Mouse (Mus musculus): Measurements from ENCODE around the gene Stoml1. TPM values are rescaled to one million over a fixed set of nuclear protein-coding genes. Genes with fewer than 3 reads are reported as not detected.
"Not testable (repeated sequence)": the region's sequence is repeated elsewhere in the genome, so short reads cannot be mapped to it uniquely, and the experiment has no call there.

Gene Stoml1
- total RNA-seq, 1 experiment from 2014 or later, result 11.4 TPM

DNA sequence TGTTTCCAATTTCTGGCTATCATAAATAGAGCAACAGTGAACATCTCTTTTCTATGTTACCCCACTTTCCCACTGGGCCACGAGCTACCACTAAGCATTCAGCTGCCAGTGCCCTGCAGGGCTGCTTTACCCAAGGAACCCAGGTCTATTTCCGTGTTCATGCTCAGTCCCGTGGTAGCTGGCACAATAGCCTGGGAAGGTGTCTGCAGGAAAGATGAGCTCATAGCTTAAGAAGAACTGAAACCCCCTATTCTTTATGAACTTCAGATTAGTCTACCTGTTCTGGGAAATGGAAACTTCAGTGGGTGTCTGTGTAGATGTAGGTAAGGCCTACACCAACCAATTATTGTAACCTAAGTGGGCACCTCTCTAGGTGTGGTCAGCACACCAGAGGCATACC, 12.4 kb downstream of the Stoml1 start:
- no peak for ATAC-seq (replicated peaks in 1 of 2; ENCODE audit: insufficient read depth in 1 of 2, low FRiP score in 2 of 2, low TSS enrichment in 1 of 2, low read depth in 1 of 2, poor library complexity in 2 of 2, severe bottlenecking in 2 of 2)

DNA sequence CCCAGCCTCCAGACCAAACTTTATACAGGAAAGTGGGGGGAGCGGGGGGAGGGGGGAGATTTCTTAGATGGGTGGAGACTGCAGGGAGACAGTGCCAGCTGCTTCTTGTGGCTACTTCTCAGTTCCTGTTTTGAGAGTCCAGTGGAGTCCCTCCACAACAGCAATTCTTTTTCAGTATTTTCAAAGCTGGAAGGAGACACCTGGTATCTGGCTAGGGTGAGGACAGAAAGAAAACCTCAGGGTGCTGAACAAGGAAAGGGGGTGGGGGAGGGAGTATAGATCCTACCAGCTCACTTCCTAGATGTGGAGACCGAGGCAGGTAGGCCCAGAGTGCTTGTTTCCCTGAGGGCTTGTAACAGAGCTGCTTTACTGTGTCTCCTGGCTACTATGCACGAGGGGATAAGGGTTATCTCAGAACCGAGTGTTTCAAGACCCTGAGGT, 13.6 kb downstream of the Stoml1 start:
- peak; percentile 61 to 70; a peak in 3 of 4 replicates for ATAC-seq (replicated peaks in 1 of 2; ENCODE audit: insufficient read depth in 1 of 2, low FRiP score in 2 of 2, low TSS enrichment in 1 of 2, low read depth in 1 of 2, poor library complexity in 2 of 2, severe bottlenecking in 2 of 2)

DNA sequence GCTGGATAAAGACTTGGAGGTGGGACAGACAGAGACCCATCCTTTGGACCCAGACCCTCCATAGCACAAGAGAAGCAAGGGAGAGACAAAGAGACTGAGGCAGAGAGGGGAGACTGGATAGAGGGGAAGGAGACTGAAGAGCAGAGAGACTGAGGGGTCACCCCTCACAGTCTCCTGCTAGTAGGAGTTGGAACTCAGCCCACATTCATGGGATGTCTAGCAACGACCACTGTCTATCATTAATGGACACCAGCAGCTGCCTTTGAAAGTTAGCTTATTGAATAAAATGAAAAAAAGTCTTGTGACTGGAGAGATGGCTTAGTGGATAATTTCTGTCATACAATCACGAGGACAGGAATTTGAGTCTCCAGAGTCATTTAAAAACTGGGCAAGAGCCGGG, 14.1 kb downstream of the Stoml1 start:
- no peak for ATAC-seq (replicated peaks in 1 of 2; ENCODE audit: insufficient read depth in 1 of 2, low FRiP score in 2 of 2, low TSS enrichment in 1 of 2, low read depth in 1 of 2, poor library complexity in 2 of 2, severe bottlenecking in 2 of 2)

DNA sequence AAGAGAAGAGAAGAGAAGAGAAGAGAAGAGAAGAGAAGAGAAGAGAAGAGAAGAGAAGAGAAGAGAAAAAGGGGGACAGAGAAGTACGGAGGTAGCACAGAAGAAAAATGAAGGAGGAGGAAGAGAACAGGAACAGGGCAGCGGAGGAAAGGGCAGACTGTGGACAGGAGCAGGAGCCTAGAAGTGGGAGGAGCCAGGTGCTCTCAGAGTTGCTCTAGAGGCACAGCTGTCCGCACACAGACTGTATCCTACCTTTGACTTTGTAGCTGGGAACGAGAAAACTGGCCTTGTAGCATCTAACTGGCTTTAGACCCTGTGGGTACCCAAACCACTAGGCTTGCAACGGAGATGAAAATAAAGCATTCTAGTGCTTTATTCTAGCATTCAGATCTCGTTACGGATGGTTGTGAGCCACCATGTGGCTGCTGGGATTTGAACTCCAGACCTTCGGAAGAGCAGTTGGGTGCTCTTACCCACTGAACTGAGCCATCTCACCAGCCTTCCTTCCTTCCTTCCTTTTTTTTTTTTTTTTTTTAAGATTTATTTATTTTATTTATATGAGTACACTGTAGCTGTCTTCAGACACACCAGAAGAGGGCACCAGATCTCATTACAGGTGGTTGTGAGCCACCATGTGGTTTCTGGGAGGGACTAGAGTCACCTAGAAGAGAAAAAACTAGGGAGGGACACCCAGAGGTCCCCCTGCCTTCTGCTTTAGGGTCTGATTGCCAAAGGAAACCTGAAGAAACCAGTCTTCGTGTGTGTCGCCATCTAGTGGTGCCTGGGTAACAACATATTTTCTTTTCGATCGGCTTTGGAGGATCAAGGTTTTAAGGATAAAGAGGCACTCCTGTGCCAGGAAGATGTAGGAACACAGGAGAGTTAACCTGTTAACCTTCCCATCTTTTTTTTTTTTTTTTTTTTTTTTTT, 15.7 kb downstream of the Stoml1 start:
- peak; percentile 44 to 60; a peak in 3 of 4 replicates for ATAC-seq (replicated peaks in 1 of 2; ENCODE audit: insufficient read depth in 1 of 2, low FRiP score in 2 of 2, low TSS enrichment in 1 of 2, low read depth in 1 of 2, poor library complexity in 2 of 2, severe bottlenecking in 2 of 2)

DNA sequence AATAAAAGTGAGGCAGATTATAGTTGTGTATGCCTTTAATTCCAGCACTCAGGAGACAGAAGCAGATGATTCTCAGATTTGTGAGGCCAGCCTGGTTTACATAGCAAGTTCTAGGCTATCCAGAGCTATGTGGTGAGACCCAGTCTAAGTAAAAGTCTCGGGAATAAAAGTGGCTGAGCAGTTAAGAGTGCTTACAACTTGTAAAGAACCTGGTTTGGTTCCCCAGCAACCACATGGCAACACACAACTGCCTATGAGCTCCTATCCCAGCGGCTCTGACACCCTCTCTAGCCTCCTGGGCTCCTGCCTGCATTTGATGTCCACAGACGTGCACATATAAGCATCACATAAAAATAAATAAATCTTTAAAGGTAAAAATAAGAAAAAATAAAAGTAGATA, 17.1 kb downstream of the Stoml1 start:
- ATAC-seq (replicated peaks in 1 of 2; ENCODE audit: insufficient read depth in 1 of 2, low FRiP score in 2 of 2, low TSS enrichment in 1 of 2, low read depth in 1 of 2, poor library complexity in 2 of 2, severe bottlenecking in 2 of 2), result no peak

DNA sequence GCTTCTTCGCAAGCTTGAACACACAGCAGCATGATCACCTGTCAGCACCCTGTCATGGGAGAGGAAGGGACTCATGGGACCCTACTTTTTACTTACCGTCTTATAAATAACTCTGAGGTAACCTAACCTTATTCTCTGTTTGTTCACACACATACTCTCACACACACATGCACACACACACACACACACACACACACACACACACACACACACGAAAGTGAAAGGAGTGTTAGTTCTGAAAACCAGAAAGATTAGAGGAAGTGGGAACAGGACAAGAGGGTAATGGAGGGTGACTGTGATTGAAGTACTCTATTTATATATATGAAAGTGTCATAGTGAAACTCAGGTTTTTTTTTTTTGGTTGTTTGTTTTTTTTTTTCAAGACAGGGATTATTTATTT, 18.1 kb downstream of the Stoml1 start:
- ATAC-seq (replicated peaks in 1 of 2; ENCODE audit: insufficient read depth in 1 of 2, low FRiP score in 2 of 2, low TSS enrichment in 1 of 2, low read depth in 1 of 2, poor library complexity in 2 of 2, severe bottlenecking in 2 of 2), result no peak

DNA sequence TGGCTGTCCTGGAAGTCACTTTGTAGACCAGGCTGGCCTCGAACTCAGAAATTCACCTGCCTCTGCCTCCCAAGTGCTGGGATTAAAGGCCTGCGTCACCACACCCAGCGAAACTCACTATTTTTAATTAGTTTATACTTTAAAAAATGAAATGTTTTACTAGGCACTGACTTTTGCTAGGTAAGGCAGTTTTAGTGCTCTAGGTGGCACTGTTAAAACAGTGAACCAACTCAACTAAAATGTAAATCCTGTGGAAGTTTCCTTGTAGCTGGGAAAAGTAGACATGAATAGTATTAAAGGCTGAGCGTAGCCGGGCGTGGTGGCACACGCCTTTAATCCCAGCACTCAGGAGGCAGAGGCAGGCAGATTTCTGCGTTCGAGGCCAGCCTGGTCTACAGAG, 18.6 kb downstream of the Stoml1 start:
- ATAC-seq (replicated peaks in 1 of 2; ENCODE audit: insufficient read depth in 1 of 2, low FRiP score in 2 of 2, low TSS enrichment in 1 of 2, low read depth in 1 of 2, poor library complexity in 2 of 2, severe bottlenecking in 2 of 2), result not testable (repeated sequence)

DNA sequence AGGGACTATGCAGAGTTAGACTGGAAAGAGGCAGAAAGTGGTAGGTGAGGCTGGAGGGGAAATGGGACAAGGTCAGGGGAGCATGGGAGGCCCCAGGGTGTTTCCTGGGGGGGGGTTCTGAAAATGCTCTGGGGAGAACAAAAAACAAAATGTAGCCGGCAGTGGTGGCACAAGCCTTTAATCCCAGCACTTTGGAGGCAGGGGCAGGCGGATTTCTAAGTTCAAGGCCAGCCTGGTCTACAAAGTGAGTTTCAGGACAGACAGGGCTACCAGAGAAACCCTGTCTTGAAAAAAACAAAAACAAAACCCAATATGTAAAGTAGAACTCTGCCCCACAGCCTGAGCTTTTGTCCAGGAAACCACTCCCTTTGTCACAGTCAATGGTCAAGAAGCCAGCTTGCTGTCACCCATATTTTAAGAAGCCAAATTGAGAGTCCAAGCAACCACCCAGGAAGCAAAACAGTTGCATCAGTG, 19.1 kb downstream of the Stoml1 start:
- no peak for ATAC-seq (replicated peaks in 1 of 2; ENCODE audit: insufficient read depth in 1 of 2, low FRiP score in 2 of 2, low TSS enrichment in 1 of 2, low read depth in 1 of 2, poor library complexity in 2 of 2, severe bottlenecking in 2 of 2)

DNA sequence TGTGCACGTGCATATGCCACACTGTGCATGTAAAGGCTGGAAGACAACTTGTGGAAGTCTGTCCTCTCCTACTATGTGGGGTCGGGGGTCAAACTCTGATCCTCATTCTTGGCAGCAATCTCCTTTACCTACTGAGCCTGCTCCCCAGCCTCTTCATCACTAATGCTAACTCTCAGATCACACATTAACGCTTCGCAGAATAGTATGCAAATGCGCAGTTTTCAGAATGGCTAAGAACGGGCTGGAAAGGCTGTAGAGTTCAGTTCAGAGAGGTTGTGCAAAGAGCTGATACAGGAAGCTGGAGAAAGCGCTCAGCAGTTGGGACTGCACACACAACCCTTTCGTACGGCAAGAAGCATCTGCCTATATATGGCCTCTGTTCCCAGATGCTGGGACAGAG, 19.9 kb downstream of the Stoml1 start:
- no peak for ATAC-seq (replicated peaks in 1 of 2; ENCODE audit: insufficient read depth in 1 of 2, low FRiP score in 2 of 2, low TSS enrichment in 1 of 2, low read depth in 1 of 2, poor library complexity in 2 of 2, severe bottlenecking in 2 of 2)

DNA sequence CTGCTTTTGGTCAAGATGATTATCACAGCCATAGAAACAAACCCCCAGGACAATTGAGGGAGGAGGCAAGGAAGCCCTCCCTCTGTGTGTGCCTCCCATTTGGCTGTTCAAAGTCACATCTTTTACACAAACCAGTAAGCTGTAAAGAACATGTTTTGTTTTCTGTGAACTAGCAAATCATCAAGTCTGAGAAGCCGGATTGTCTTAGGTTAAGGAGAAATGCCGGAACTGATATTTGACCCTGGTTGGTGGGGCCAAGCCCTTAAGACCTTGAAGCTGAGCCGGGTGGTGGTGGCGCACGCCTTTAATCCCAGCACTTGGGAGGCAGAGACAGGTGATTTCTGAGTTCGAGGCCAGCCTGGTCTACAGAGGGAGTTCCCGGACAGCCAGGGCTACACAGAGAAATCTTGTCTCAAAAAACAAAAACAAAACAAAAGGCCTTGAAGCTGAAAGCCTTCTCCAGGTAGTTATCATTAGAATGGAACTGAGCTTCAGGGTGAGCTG, 21.2 kb downstream of the Stoml1 start:
- ATAC-seq (replicated peaks in 1 of 2; ENCODE audit: insufficient read depth in 1 of 2, low FRiP score in 2 of 2, low TSS enrichment in 1 of 2, low read depth in 1 of 2, poor library complexity in 2 of 2, severe bottlenecking in 2 of 2), result no peak

DNA sequence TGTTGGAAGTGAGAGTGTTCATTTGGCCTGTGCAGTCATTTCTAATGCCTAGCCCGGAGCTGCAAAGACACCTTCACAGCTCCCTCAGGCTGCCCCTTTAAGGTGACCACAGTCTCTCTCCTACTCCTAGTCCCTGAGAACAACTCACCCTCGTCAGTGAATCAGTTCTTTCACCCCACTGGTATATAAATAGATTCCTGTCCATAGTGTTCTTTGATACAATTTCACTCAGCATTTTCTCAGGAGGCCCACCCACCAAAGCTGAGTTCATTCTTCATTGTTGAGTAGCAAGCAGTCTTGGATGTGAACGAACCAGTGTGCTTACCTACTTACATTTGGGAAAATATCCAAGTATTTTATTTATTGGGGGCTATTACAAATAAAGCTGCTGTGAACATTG, 21.7 kb downstream of the Stoml1 start:
- ATAC-seq (replicated peaks in 1 of 2; ENCODE audit: insufficient read depth in 1 of 2, low FRiP score in 2 of 2, low TSS enrichment in 1 of 2, low read depth in 1 of 2, poor library complexity in 2 of 2, severe bottlenecking in 2 of 2), result no peak

DNA sequence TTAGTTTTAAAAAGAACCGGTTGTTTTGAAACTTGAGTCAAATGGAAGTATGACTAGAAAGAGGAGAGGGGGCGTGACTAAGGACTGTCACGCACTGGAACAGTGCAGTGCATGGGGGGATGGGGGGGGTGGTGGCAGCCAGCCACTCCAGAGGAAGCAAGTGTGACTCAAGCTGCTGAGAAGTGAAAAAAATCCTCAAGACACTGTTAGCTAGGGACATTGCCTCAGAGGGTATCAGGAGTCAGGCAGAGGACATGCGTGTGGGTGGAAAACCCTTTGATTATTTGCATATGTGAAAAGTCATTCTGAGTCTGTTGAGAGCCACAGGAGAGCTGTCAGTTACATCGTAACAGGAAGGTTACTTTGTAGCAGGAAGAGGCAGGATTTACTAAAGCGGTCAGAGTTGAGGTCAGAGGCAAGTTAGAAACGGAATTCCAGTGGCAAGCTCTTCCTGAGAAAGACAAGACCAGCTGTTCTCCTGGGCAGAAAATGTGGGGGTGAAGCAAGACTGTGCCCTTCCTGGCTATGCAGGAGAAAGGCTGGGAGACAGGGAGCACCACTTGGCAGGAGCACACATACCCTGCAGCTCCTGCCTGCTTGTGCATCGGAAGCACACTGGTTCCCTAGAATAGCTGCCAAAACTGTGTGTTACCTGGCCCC, 22.3 kb downstream of the Stoml1 start:
- peak; percentile 86 to 89 for ATAC-seq (replicated peaks in 1 of 2; ENCODE audit: insufficient read depth in 1 of 2, low FRiP score in 2 of 2, low TSS enrichment in 1 of 2, low read depth in 1 of 2, poor library complexity in 2 of 2, severe bottlenecking in 2 of 2)

DNA sequence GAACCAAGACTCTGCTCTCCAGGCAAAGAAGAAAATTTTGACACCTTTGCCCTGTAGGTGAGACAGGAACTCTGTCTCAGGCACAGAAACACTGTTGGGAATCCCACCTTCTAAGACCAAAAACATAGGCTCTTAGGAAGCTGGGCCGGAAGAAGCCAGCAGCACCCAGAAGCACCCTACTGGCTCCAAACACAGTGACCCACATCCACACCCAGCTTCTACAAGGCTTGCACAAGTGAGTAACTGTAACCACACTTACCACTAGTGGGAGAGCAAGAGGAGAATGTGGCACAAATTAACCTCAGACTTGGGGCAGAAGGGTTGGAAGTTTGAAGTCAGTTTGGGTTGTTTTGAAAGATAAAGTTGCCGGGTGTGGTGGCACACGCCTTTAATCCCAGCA, 22.8 kb downstream of the Stoml1 start:
- ATAC-seq (replicated peaks in 1 of 2; ENCODE audit: insufficient read depth in 1 of 2, low FRiP score in 2 of 2, low TSS enrichment in 1 of 2, low read depth in 1 of 2, poor library complexity in 2 of 2, severe bottlenecking in 2 of 2), result peak; percentile 28 to 51; a peak in 3 of 4 replicates

DNA sequence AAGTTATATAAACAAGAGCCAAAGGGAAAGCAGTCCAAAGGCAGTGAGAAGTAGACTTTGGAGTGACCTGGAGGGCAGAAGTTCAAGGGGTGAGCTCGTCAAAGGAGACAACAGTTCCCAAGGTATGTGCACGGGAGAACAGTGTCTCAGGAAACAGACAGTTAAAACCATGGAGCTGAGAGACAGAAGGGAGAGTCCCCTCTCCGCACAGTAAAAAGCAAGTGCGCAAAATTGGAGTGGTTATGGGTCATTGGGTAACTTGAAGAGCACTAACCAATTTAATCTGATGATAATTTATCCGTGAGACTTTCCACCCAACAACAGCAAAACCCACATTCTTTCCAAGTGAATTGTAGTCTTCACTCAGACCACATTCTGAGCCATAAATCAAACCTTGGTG, 23.4 kb downstream of the Stoml1 start:
- ATAC-seq (replicated peaks in 1 of 2; ENCODE audit: insufficient read depth in 1 of 2, low FRiP score in 2 of 2, low TSS enrichment in 1 of 2, low read depth in 1 of 2, poor library complexity in 2 of 2, severe bottlenecking in 2 of 2), result no peak

DNA sequence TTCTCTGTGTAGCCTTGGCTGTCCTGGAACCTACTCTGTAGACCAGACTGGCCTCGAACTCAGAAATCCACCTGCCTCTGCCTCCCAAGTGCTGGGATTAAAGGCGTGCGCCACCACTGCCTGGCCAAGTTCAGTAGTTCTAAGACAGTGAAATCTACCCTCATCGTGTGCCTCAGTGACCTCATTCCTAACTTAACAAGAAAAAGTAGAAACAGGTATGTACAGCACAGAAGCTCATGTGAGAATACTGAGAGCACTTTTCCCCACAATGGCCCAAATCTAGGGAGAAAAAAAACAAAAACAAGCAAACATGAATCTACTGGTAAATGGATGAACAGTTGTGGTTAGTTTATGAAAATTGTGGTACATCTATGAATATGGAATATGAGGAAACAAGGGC, 25.3 kb downstream of the Stoml1 start:
- no peak for ATAC-seq (replicated peaks in 1 of 2; ENCODE audit: insufficient read depth in 1 of 2, low FRiP score in 2 of 2, low TSS enrichment in 1 of 2, low read depth in 1 of 2, poor library complexity in 2 of 2, severe bottlenecking in 2 of 2)

DNA sequence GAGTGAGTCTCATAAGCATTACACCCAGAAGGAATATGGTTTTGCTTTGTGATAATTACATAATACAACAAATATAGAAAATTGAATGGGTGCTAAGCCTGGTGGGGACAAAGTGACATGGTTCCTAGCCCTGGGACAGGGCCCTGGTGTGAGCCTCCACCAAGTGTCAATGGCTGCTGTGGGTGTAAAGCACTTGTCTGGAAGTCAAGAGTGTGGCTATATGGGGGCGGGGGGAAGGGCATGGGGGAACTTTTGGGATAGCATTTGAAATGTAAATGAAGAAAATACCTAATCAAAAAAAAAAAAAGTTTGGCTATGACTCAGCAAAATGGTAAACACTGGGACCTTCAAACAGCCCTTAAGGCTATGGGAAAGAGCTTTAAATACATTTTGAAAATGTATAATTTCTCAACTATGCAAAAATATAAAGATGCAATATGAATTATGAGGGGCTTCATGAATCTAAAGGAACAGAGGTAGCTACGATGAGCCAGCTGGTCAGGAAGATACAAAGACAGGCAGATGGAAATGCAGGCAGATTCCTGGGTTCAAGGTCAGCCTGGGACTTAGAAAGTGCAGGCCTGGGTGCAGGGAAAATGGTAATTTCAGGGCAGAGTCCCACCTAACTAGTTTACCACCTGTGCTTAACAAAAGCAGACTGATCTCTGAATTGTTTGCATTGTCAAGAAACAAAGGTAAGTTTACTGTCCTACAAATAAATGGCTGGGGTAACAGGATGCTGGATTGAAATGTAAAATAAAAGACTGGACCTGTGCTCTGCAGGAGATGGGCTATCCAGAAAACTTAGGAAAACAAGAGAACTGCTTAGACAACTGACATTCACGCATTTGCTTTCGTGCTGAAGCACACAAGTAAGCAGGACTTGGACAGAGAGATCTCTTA, 26.1 kb downstream of the Stoml1 start:
- no peak for ATAC-seq (replicated peaks in 1 of 2; ENCODE audit: insufficient read depth in 1 of 2, low FRiP score in 2 of 2, low TSS enrichment in 1 of 2, low read depth in 1 of 2, poor library complexity in 2 of 2, severe bottlenecking in 2 of 2)

DNA sequence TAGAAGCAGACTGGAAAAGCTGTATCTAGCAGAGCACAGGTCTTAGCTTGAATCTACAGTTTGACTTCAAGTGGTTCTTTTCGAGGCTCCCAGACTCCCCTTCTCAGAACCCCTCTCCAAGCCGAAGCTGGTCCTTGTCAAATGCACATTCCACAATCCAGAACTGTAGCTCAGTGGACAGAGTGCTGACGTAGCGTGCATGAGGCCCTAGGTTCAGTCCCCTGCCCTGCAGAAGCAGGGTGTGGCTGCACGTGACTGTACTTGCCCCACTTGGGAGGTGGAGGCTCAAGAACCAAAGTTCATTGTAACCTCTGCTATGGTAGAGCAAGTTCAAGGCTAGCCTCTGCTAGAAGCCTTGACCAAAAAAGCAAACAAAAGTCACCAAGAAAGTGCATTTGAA, 26.8 kb downstream of the Stoml1 start:
- ATAC-seq (replicated peaks in 1 of 2; ENCODE audit: insufficient read depth in 1 of 2, low FRiP score in 2 of 2, low TSS enrichment in 1 of 2, low read depth in 1 of 2, poor library complexity in 2 of 2, severe bottlenecking in 2 of 2), result no peak

Data from hematopoietic stem cell, adult 5-6 weeks (primary cell).